Mouse (Mus musculus) ES-E14 (cell line): ENCODE measurements around the gene Gm10037.
"Not testable (repeated sequence)": the region's sequence is repeated elsewhere in the genome, so short reads cannot be mapped to it uniquely, and the experiment has no call there.

Experiments
- CHD2 ChIP-seq: IDR thresholded peaks from 2 replicates; pipeline ENCODE4 v1.6.1; 2014; ENCODE audit warnings: mild to moderate bottlenecking, low read depth, low read length, inconsistent platforms
- HCFC1 ChIP-seq: IDR thresholded peaks from 2 replicates; pipeline ENCODE4 v1.6.1; 2012; ENCODE audit warnings: low read length, inconsistent platforms, borderline replicate concordance; ENCODE audit not compliant: insufficient read depth
- MAFK ChIP-seq: IDR thresholded peaks from 2 replicates; pipeline ENCODE4 v1.6.1; 2014; ENCODE audit warnings: mild to moderate bottlenecking, low read depth, low read length, inconsistent platforms; ENCODE audit not compliant: insufficient read depth
- ZC3H11A ChIP-seq: IDR thresholded peaks from 2 replicates; pipeline ENCODE4 v1.6.1; 2012; ENCODE audit warnings: low read depth, mild to moderate bottlenecking, inconsistent platforms, low read length, borderline replicate concordance
- ZNF384 ChIP-seq: IDR thresholded peaks from 2 replicates; pipeline ENCODE4 v1.6.1; 2012; ENCODE audit warnings: low read depth, low read length, inconsistent platforms

DNA sequence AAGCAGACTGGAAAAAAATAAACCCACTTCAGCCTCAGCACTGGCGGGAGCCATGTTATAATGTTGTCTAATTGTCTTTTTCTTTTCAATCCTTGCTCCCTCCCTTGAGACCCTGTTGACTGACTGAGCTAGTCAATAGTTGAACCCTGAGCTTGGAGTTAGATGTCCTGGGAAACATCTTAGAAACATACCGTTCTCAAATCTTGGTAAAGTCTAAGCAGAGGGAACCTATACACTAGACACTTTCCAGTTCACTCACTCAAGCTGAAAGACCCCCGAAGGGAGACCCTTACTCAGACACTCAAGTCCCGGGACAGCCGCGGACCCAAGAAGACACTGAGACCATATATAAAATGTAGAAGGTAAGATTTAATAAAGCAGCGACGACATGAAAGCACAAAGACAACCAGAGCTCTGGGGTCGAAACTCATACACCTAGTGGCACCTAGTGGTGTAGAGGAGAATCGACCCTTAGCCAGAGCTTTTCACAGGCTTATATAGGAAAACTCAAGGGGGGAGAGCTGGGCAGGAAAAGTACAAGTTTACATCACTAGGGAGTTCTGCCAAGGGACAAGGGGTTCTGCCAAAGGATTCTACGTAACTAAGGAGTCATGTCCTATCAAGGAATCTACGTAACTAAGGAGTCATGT, 45.3 kb downstream of the Gm10037 start:
- not testable (repeated sequence) for TF ChIP-seq ZNF384, ZC3H11A, HCFC1, MAFK, CHD2
